Mouse (Mus musculus): Measurements from ENCODE around the gene Gm5148.

DNA sequence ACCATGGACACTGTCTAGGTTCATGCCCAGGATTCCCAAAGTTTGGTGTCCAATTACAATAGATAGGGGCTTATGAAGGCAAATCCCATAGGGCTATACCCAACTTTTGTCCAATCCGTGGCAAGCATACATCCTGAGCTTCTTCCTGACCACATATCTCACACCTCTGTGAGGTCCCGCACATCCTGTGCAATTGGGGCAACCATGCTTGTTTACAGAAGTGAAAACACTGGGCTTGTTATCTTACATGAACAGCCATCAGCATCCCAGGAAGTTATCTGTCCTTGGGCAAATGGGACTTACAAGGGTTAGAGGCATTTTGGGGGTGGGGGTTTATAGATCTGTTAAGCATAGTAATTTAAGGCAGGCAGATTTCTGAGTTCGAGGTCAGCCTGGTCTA is 41.0 kb upstream of the Gm5148 start:
- TF ChIP-seq CTCF (IDR thresholded peaks at IDR 0.05; ENCODE audit: control insufficient read depth, insufficient read depth, insufficient replicate concordance, low read depth, low read length) (no peak), POLR2A (IDR thresholded peaks at IDR 0.05; ENCODE audit: control insufficient read depth, low read depth, low read length) (no peak)

All from testis, adult 2 months (tissue).